Mouse (Mus musculus): ENCODE results near the gene Tmc2.

DNA sequence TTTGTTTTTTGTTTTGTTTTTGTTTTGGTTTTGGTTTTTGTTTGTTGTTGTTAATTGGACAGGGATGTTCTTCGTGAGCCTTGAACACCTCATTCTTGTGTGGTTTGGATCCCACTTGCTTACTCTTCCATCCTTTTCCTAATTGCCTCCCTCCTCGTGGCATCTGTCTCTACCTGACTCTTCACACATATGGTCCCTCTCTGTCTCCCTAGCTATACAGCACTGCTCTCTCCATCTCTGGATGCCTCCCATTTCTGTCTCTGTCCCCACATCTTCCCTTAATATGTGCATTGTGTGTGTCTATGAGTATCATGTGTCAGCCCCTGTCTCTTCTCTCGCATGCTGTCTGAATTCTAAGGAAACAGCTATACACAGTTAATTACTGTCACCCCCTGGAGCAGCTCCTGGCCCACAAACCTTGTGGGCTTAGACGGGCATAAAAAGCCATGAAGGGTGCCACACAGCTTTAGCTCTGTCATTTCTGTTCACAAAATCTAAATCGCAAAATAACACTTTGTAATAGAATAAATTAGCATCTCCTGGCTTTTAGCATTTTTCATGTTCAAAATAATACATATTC lies 48.8 kb upstream of the Tmc2 start:
- TF ChIP-seq EP300 (IDR thresholded peaks at IDR 0.05; ENCODE audit: low read depth) = no peak
- TF ChIP-seq CTCF (IDR thresholded peaks at IDR 0.05; ENCODE audit: low read depth) = no peak

All from liver, embryonic 14.5 days (tissue).